ENCODE assay signal across 26 mouse cellular contexts in the genomic region with DNA sequence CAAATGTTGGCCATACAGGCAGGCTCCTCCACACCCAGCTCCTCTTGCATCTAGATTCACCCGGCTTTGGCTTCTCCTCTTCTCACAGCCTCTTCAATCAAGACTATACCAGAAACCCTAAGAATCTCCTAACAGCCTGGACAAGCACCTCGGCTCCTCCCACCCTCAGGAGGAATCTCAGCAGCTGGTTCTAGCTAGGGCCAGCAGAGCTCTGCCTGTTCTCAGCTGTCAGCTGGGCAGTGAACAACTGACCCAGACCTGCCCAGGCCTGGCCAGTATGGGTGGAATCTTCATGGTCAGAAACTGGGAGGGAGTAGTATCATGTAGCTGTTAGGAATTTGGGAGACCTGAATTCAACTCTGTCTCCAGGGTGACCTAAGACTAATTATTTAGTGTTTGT. TPM values are rescaled to one million over a fixed set of nuclear protein-coding genes. Genes with fewer than 3 reads are reported as not detected.
DNase-seq lines count a peak whose midpoint lies in the region; ATAC-seq and TF ChIP-seq lines count a peak whose summit lies in the region.
"Had no signal": no experiment of that assay in that cellular context is flagged by ENCODE, and none has a peak within 500 bp of the region (broad histone marks: within the 10 kb centered on the region; RNA-seq: fewer than 3 reads in every experiment).

No protein-coding gene starts in this region.

- peaks cover 13% of the 10 kb centered on the region for H3K4me1 ChIP-seq in hindbrain, embryonic 12.5 days
- H3K4me1 ChIP-seq in hindbrain, embryonic 10.5 days (replicated peaks), result peaks cover 18% of the 10 kb centered on the region
- no peaks in the 10 kb centered on the region; the same call in 1 of the 2 replicates for H3K4me1 ChIP-seq in lung, adult 2 months (ENCODE audit: control insufficient read depth, insufficient read depth, low read length)
- peaks cover 2% of the 10 kb centered on the region; the same call in 1 of the 2 replicates for H3K4me1 ChIP-seq in stomach, postnatal 0 days (replicated peaks; ENCODE audit: control insufficient read depth, insufficient read depth)
- H3K4me1 ChIP-seq: liver, embryonic 13.5 days had no signal

- no peaks in the 10 kb centered on the region for H3K27me3 ChIP-seq in hindbrain, embryonic 12.5 days
- no peaks in the 10 kb centered on the region for H3K27me3 ChIP-seq in hindbrain, embryonic 10.5 days (ENCODE audit: insufficient read depth, poor library complexity, severe bottlenecking)
- H3K27me3 ChIP-seq in stomach, postnatal 0 days (ENCODE audit: control insufficient read depth, insufficient read depth, low read length), result no peaks in the 10 kb centered on the region
- H3K27me3 ChIP-seq: embryonic facial prominence, embryonic 13.5 days; liver, embryonic 13.5 days; neural tube, embryonic 12.5 days had no signal

- 73% methylated on average over 2 of the region's 2 CpGs for WGBS in hindbrain, embryonic 12.5 days
- 63% methylated on average over 2 of the region's 2 CpGs for WGBS in hindbrain, embryonic 10.5 days
- WGBS in lung, adult 2 months, result 36% methylated on average over 2 of the region's 2 CpGs
- 46% methylated on average over 2 of the region's 2 CpGs for WGBS in stomach, postnatal 0 days

- no peaks in the 10 kb centered on the region for H3K9me3 ChIP-seq in hindbrain, embryonic 12.5 days (replicated peaks)
- H3K9me3 ChIP-seq in hindbrain, embryonic 10.5 days, result no peaks in the 10 kb centered on the region
- no peaks in the 10 kb centered on the region for H3K9me3 ChIP-seq in stomach, postnatal 0 days (ENCODE audit: control insufficient read depth, low read length)
- H3K9me3 ChIP-seq: embryonic facial prominence, embryonic 13.5 days; G1E; liver, embryonic 13.5 days; neural tube, embryonic 12.5 days had no signal

- H3K4me3 ChIP-seq in hindbrain, embryonic 12.5 days, result no peak overlapping the region
- no peak overlapping the region for H3K4me3 ChIP-seq in hindbrain, embryonic 10.5 days
- H3K4me3 ChIP-seq in lung, adult 2 months (replicated peaks; ENCODE audit: extremely low read depth, low read depth, low read length), result no peak overlapping the region
- H3K4me3 ChIP-seq in gastrocnemius, adult 2 months, result no peak overlapping the region
- no peak overlapping the region for H3K4me3 ChIP-seq in stomach, postnatal 0 days (ENCODE audit: low read depth, low read length)
- H3K4me3 ChIP-seq: embryonic facial prominence, embryonic 13.5 days; layer of hippocampus, adult 2 months; liver, embryonic 13.5 days; neural tube, embryonic 12.5 days had no signal

- no peak overlapping the region for H3K4me2 ChIP-seq in hindbrain, embryonic 12.5 days (replicated peaks)
- no peak overlapping the region for H3K4me2 ChIP-seq in stomach, postnatal 0 days (replicated peaks; ENCODE audit: low read depth)
- H3K4me2 ChIP-seq: embryonic facial prominence, embryonic 13.5 days; liver, embryonic 13.5 days; neural tube, embryonic 12.5 days had no signal

- intact Hi-C loops in gastrocnemius, adult 2 months (cut with DNase I), result no loop called here

- H3K9ac ChIP-seq in hindbrain, embryonic 12.5 days, result 0 out of 2 replicates have a peak overlapping the region, but pooled peaks have one; percentile 27
- H3K9ac ChIP-seq in stomach, postnatal 0 days (ENCODE audit: low read length), result no peak overlapping the region
- H3K9ac ChIP-seq: embryonic facial prominence, embryonic 13.5 days; forebrain, postnatal 0 days; liver, embryonic 13.5 days; neural tube, embryonic 12.5 days had no signal

- no peak for TF ChIP-seq POLR2A in lung, adult 2 months (IDR thresholded peaks at IDR 0.05; ENCODE audit: borderline replicate concordance, extremely low read depth, low read depth, low read length)

- no peak for TF ChIP-seq EP300 in stomach, postnatal 0 days (optimal IDR thresholded peaks at IDR 0.05)

- no peak for ATAC-seq in hindbrain, embryonic 12.5 days (ENCODE audit: low FRiP score)
- ATAC-seq in stomach, postnatal 0 days (ENCODE audit: low FRiP score, low TSS enrichment), result no peak
- ATAC-seq: CD4-positive, CD25-positive, alpha-beta regulatory T cell, adult 4 months; forebrain, postnatal 0 days; hindbrain, embryonic 16.5 days had no signal

- H3K27ac ChIP-seq in hindbrain, embryonic 12.5 days, result no peak overlapping the region
- no peak overlapping the region for H3K27ac ChIP-seq in hindbrain, embryonic 10.5 days
- peak overlapping the region; percentile 24 for H3K27ac ChIP-seq in gastrocnemius, adult 2 months
- no peak overlapping the region for H3K27ac ChIP-seq in stomach, postnatal 0 days (replicated peaks)
- H3K27ac ChIP-seq: embryonic facial prominence, embryonic 13.5 days; layer of hippocampus, adult 2 months; liver, embryonic 13.5 days; neural tube, embryonic 12.5 days had no signal

- no peaks in the 10 kb centered on the region for H3K36me3 ChIP-seq in hindbrain, embryonic 12.5 days
- H3K36me3 ChIP-seq in hindbrain, embryonic 10.5 days, result no peaks in the 10 kb centered on the region
- H3K36me3 ChIP-seq in stomach, postnatal 0 days (ENCODE audit: control insufficient read depth, insufficient read depth, low read length), result no peaks in the 10 kb centered on the region
- H3K36me3 ChIP-seq: embryonic facial prominence, embryonic 13.5 days; liver, embryonic 13.5 days; neural tube, embryonic 12.5 days had no signal

- DNase-seq in hindbrain, embryonic 10.5 days (ENCODE audit: low spot score), result no peak
- peak; percentile 22 for DNase-seq in lung, postnatal 10 days
- DNase-seq in lung, adult 2 months, result no peak
- DNase-seq in gastrocnemius, adult 2 months, result peak; percentile 74
- DNase-seq in skeletal muscle tissue, adult 2 months (ENCODE audit: low read depth, low spot score), result peak; percentile 69
- DNase-seq in embryo, embryonic 10.5 days (ENCODE audit: low spot score), result no peak
- no peak for DNase-seq in stomach, postnatal 0 days (ENCODE audit: low spot score)
- DNase-seq: adrenal gland, postnatal 25 days; cerebellum, adult 8-10 months; forebrain, postnatal 0 days; left cerebral cortex, postnatal 4 days; liver, embryonic 13.5 days; right cerebral cortex, postnatal 14 days; thymus, postnatal 25 days had no signal

- TF ChIP-seq CTCF in lung, adult 2 months (IDR thresholded peaks at IDR 0.05; ENCODE audit: insufficient read depth, low read length), result no peak
- no peak for TF ChIP-seq CTCF in gastrocnemius, adult 2 months (IDR thresholded peaks at IDR 0.05)
- TF ChIP-seq CTCF in stomach, postnatal 0 days (IDR thresholded peaks at IDR 0.05; ENCODE audit: low read depth), result no peak

RNA-seq across cellular contexts. Expression of gene Olfr412, which starts 42.3 kb away (rescaled TPM):
- polyA plus RNA-seq in hindbrain, embryonic 12.5 days (2016; fragmentation: Nextera tagmentation; extraction: Ambion mirVana), result not detected in 2 replicates
- not detected in 2 replicates for polyA plus RNA-seq in hindbrain, embryonic 10.5 days (2016; fragmentation: Nextera tagmentation; extraction: Ambion mirVana)
- not detected in 2 replicates for polyA plus RNA-seq in lung, adult 2 months (2012; rRNA removed)
- not detected for total RNA-seq in gastrocnemius, adult 2 months (2021)
- polyA plus RNA-seq in stomach, postnatal 0 days (2015; fragmentation: Nextera tagmentation; extraction: Ambion mirVana), result not detected in 2 replicates
- total RNA-seq: adrenal gland, postnatal 25 days; common myeloid progenitor, adult 5-6 weeks; forebrain, postnatal 0 days; gastrocnemius, postnatal 4 days; layer of hippocampus, adult 2 months; left cerebral cortex, postnatal 4 days had no signal
- polyA plus RNA-seq: CD4-positive, CD25-positive, alpha-beta regulatory T cell, adult 4 months; embryonic facial prominence, embryonic 13.5 days; forebrain, postnatal 0 days; G1E; heart, postnatal 0 days; hindbrain, embryonic 16.5 days; kidney, embryonic 16.5 days; liver, embryonic 13.5 days; lung, embryonic 16.5 days; neural tube, embryonic 12.5 days had no signal

RNA-seq across cellular contexts. Expression of gene Olfr411, which starts 51.8 kb away (rescaled TPM):
- polyA plus RNA-seq in hindbrain, embryonic 12.5 days (2016; fragmentation: Nextera tagmentation; extraction: Ambion mirVana), result not detected in 2 replicates
- not detected in 2 replicates for polyA plus RNA-seq in hindbrain, embryonic 10.5 days (2016; fragmentation: Nextera tagmentation; extraction: Ambion mirVana)
- not detected in 2 replicates for polyA plus RNA-seq in lung, adult 2 months (2012; rRNA removed)
- total RNA-seq in gastrocnemius, adult 2 months (2021), result not detected
- not detected in 2 replicates for polyA plus RNA-seq in stomach, postnatal 0 days (2015; fragmentation: Nextera tagmentation; extraction: Ambion mirVana)
- total RNA-seq: adrenal gland, postnatal 25 days; common myeloid progenitor, adult 5-6 weeks; forebrain, postnatal 0 days; gastrocnemius, postnatal 4 days; layer of hippocampus, adult 2 months; left cerebral cortex, postnatal 4 days had no signal
- polyA plus RNA-seq: CD4-positive, CD25-positive, alpha-beta regulatory T cell, adult 4 months; embryonic facial prominence, embryonic 13.5 days; forebrain, postnatal 0 days; G1E; heart, postnatal 0 days; hindbrain, embryonic 16.5 days; kidney, embryonic 16.5 days; liver, embryonic 13.5 days; lung, embryonic 16.5 days; neural tube, embryonic 12.5 days had no signal

Comparison
In these comparisons a context has a peak if more than half of its experiments do, and no peak if none do; other contexts are left out.
1. DNase-seq: peak in lung, postnatal 10 days (single experiment), gastrocnemius, adult 2 months (single experiment) and skeletal muscle tissue, adult 2 months (single experiment); none in hindbrain, embryonic 10.5 days (single experiment), lung, adult 2 months (single experiment), embryo, embryonic 10.5 days (single experiment) and stomach, postnatal 0 days (single experiment).